Mouse (Mus musculus) embryonic facial prominence, embryonic 10.5 days (tissue): ENCODE data around the gene Cadm1. TPM values are rescaled to one million over a fixed set of nuclear protein-coding genes. Genes with fewer than 3 reads are reported as not detected.
A peak's percentile ranks its signal among the peaks of the same experiment; 100 is the strongest.

ENCODE experiments used
- DNase-seq: peaks from one replicate; pipeline ENCODE4 v3.0.0-alpha.2; 2017; ENCODE audit warnings: low spot score
- H3K27ac ChIP-seq: fragments of 300-500 bp; sonication (generic); replicated peaks from 2 replicates; pipeline ENCODE4 v1.5.1; 2016; ENCODE audit warnings: mild to moderate bottlenecking
- H3K27me3 ChIP-seq: fragments of 300-500 bp; sonication (generic); replicated peaks from 2 replicates; pipeline ENCODE4 v1.6.1; 2016; ENCODE audit warnings: low read depth, mild to moderate bottlenecking; ENCODE audit not compliant: poor library complexity, severe bottlenecking
- H3K36me3 ChIP-seq: fragments of 300-500 bp; sonication (generic); replicated peaks from 2 replicates; pipeline ENCODE4 v1.6.1; 2016; ENCODE audit warnings: mild to moderate bottlenecking, moderate library complexity
- H3K4me1 ChIP-seq: fragments of 300-500 bp; sonication (generic); 2 replicates; pipeline ENCODE4 v1.6.1; 2016
- H3K4me3 ChIP-seq: fragments of 300-500 bp; sonication (generic); 2 replicates; pipeline ENCODE4 v1.5.1; 2016; ENCODE audit warnings: mild to moderate bottlenecking, moderate library complexity
- H3K9me3 ChIP-seq: fragments of 300-500 bp; sonication (generic); 2 replicates; pipeline ENCODE4 v1.6.1; 2016; ENCODE audit warnings: mild to moderate bottlenecking
- WGBS: fragments of 180-500 bp; shearing (Covaris S2); methylation state at CpG from one replicate; pipeline ENCODE4 v1.1.7; 2016; 5-methylcytosine and 5-hydroxymethylcytosine counted together
- polyA plus RNA-seq: library from polyadenylated mRNA; unstranded; fragments of >200 nt; fragmentation: Nextera tagmentation; extraction: Ambion mirVana; gene quantifications from 2 replicates; pipeline ENCODE4 v1.2.1, GENCODE M21; 2016

Gene Cadm1
- polyA plus RNA-seq, 1 experiment from 2014 or later: 120 TPM

- DNase-seq: no peak
- Histone ChIP-seq H3K36me3 (peaks cover 7% of the 10 kb centered on the region; the same call in 1 of the 2 replicates), H3K4me3 (no peak overlapping the region), H3K27ac (no peak overlapping the region), H3K4me1 (peaks cover 20% of the 10 kb centered on the region), H3K27me3 (no peaks in the 10 kb centered on the region), H3K9me3 (0 out of 2 replicates have a peak, but pooled peaks cover 4% of the 10 kb centered on the region)
- 93% methylated on average over 4 of the region's 4 CpGs for WGBS
Observed at GRCm38 (mm10) chr9:47561596-47561995, 31.6 kb downstream of the Cadm1 start.

- Histone ChIP-seq H3K4me3 (no peak overlapping the region), H3K27ac (no peak overlapping the region), H3K4me1 (peaks cover 13% of the 10 kb centered on the region), H3K27me3 (no peaks in the 10 kb centered on the region), H3K9me3 (0 out of 2 replicates have a peak, but pooled peaks cover 4% of the 10 kb centered on the region), H3K36me3 (peaks cover 10% of the 10 kb centered on the region; the same call in 1 of the 2 replicates)
- no peak for DNase-seq
- WGBS: 77% methylated on average over 5 of the region's 5 CpGs
Observed at GRCm38 (mm10) chr9:47565088-47565487, 35.1 kb downstream of the Cadm1 start.

- 88% methylated on average over 6 of the region's 6 CpGs for WGBS
Observed at GRCm38 (mm10) chr9:47567873-47568272, 37.9 kb downstream of the Cadm1 start.

GRCm38 (mm10) chr9:47570184-47570583, 40.2 kb downstream of the Cadm1 start:
- Histone ChIP-seq H3K27ac (no peak overlapping the region), H3K4me1 (peaks cover 26% of the 10 kb centered on the region), H3K36me3 (peaks cover 11% of the 10 kb centered on the region; the same call in 1 of the 2 replicates), H3K4me3 (no peak overlapping the region), H3K9me3 (no peaks in the 10 kb centered on the region), H3K27me3 (no peaks in the 10 kb centered on the region)
- DNase-seq: no peak
- WGBS: 83% methylated on average over 4 of the region's 4 CpGs

More at GRCm38 (mm10) chr9:47567873-47568272, 37.9 kb downstream of the Cadm1 start:
- Histone ChIP-seq H3K9me3 (no peaks in the 10 kb centered on the region), H3K4me3 (no peak overlapping the region), H3K27me3 (no peaks in the 10 kb centered on the region), H3K36me3 (peaks cover 11% of the 10 kb centered on the region; the same call in 1 of the 2 replicates), H3K4me1 (peaks cover 19% of the 10 kb centered on the region), H3K27ac (no peak overlapping the region)
- DNase-seq: no peak

GRCm38 (mm10) chr9:47571461-47571860, 41.5 kb downstream of the Cadm1 start:
- WGBS: 86% methylated on average over 7 of the region's 7 CpGs
- no peaks in the 10 kb centered on the region for H3K27me3 ChIP-seq
- no peaks in the 10 kb centered on the region for H3K9me3 ChIP-seq
- DNase-seq: no peak
- peaks cover 39% of the 10 kb centered on the region for H3K4me1 ChIP-seq
- no peak overlapping the region for H3K4me3 ChIP-seq
- H3K27ac ChIP-seq: no peak overlapping the region
- peaks cover 11% of the 10 kb centered on the region; the same call in 1 of the 2 replicates for H3K36me3 ChIP-seq

- Histone ChIP-seq H3K36me3 (peaks cover 11% of the 10 kb centered on the region; the same call in 1 of the 2 replicates), H3K4me3 (no peak overlapping the region), H3K27ac (no peak overlapping the region), H3K9me3 (no peaks in the 10 kb centered on the region), H3K4me1 (peaks cover 37% of the 10 kb centered on the region), H3K27me3 (no peaks in the 10 kb centered on the region)
- 84% methylated on average over 5 of the region's 5 CpGs for WGBS
- DNase-seq: no peak
Observed at GRCm38 (mm10) chr9:47572132-47572531, 42.2 kb downstream of the Cadm1 start.

- peaks cover 16% of the 10 kb centered on the region; the same call in 1 of the 2 replicates for H3K36me3 ChIP-seq
- H3K9me3 ChIP-seq: no peaks in the 10 kb centered on the region
- WGBS: 87% methylated on average over 7 of the region's 7 CpGs
- H3K4me3 ChIP-seq: no peak overlapping the region
- peaks cover 38% of the 10 kb centered on the region for H3K4me1 ChIP-seq
- no peak for DNase-seq
- H3K27ac ChIP-seq: no peak overlapping the region
- H3K27me3 ChIP-seq: no peaks in the 10 kb centered on the region
Observed at GRCm38 (mm10) chr9:47573456-47573855, 43.5 kb downstream of the Cadm1 start.

- peak; percentile 35 for DNase-seq
- H3K27ac ChIP-seq: 0 out of 2 replicates have a peak overlapping the region, but pooled peaks have one; percentile 4
- 47% methylated on average over 7 of the region's 7 CpGs for WGBS
Observed at GRCm38 (mm10) chr9:47574710-47575414, 44.9 kb downstream of the Cadm1 start.

GRCm38 (mm10) chr9:47575764-47576163, 45.8 kb downstream of the Cadm1 start:
- Histone ChIP-seq H3K9me3 (no peaks in the 10 kb centered on the region), H3K36me3 (peaks cover 16% of the 10 kb centered on the region; the same call in 1 of the 2 replicates), H3K27me3 (no peaks in the 10 kb centered on the region), H3K4me3 (no peak overlapping the region), H3K4me1 (peaks cover 28% of the 10 kb centered on the region), H3K27ac (no peak overlapping the region)
- DNase-seq: no peak
- WGBS: 61% methylated on average over 11 of the region's 11 CpGs

More at GRCm38 (mm10) chr9:47574710-47575414, 44.9 kb downstream of the Cadm1 start:
- Histone ChIP-seq H3K4me3 (no peak overlapping the region), H3K27me3 (no peaks in the 10 kb centered on the region), H3K9me3 (no peaks in the 10 kb centered on the region), H3K36me3 (peaks cover 13% of the 10 kb centered on the region; the same call in 1 of the 2 replicates), H3K4me1 (peaks cover 35% of the 10 kb centered on the region)

GRCm38 (mm10) chr9:47579464-47579863, 49.5 kb downstream of the Cadm1 start:
- Histone ChIP-seq H3K36me3 (peaks cover 9% of the 10 kb centered on the region; the same call in 1 of the 2 replicates), H3K27ac (no peak overlapping the region), H3K4me1 (peaks cover 34% of the 10 kb centered on the region), H3K9me3 (no peaks in the 10 kb centered on the region), H3K27me3 (no peaks in the 10 kb centered on the region), H3K4me3 (no peak overlapping the region)
- 93% methylated on average over 6 of the region's 6 CpGs for WGBS
- DNase-seq: no peak

GRCm38 (mm10) chr9:47581576-47582365, 51.8 kb downstream of the Cadm1 start:
- Histone ChIP-seq H3K27me3 (no peaks in the 10 kb centered on the region), H3K27ac (no peak overlapping the region), H3K4me1 (peaks cover 29% of the 10 kb centered on the region), H3K9me3 (no peaks in the 10 kb centered on the region), H3K4me3 (no peak overlapping the region), H3K36me3 (0 out of 2 replicates have a peak, but pooled peaks cover 9% of the 10 kb centered on the region)
- no peak for DNase-seq
- WGBS: 76% methylated on average over 6 of the region's 6 CpGs

- H3K4me3 ChIP-seq: no peak overlapping the region
- H3K36me3 ChIP-seq: 0 out of 2 replicates have a peak, but pooled peaks cover 3% of the 10 kb centered on the region
- no peaks in the 10 kb centered on the region for H3K27me3 ChIP-seq
- no peak for DNase-seq
- H3K4me1 ChIP-seq: peaks cover 30% of the 10 kb centered on the region
- WGBS: 88% methylated on average over 4 of the region's 4 CpGs
- no peaks in the 10 kb centered on the region for H3K9me3 ChIP-seq
- H3K27ac ChIP-seq: no peak overlapping the region
Observed at GRCm38 (mm10) chr9:47583241-47583640, 53.3 kb downstream of the Cadm1 start.
